Mouse (Mus musculus) lung, postnatal 10 days (tissue): ENCODE data around the gene Tbxa2r.
A peak's percentile ranks its signal among the peaks of the same experiment; 100 is the strongest.

ENCODE experiments used
- DNase-seq: peaks from one replicate; pipeline ENCODE4 v3.0.0; 2021

Tbxa2r gene

GRCm38 (mm10) chr10:81300352-81300907 is 28.1 kb upstream of the Tbxa2r start:
- no peak for DNase-seq

DNA sequence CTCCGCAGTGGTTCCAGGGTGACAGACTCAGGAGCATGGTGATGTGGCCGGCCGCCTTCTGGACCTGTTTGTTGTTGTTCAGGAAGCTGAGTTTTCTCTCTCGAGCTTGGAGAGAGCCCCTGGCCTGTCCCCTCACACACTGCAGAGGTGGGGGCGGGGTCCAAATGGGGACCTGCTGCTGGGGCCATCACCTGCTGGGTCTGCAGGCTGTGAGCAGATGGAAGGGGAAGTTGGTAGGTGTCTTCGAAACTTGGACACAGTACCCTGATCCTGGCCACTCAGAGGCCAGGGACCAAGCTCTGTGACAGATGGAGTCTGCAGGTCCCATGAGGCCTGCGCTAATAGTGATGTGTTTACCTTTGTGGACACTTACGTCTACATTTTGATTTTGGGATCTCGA is 27.2 kb upstream of the Tbxa2r start:
- no peak for DNase-seq

DNA sequence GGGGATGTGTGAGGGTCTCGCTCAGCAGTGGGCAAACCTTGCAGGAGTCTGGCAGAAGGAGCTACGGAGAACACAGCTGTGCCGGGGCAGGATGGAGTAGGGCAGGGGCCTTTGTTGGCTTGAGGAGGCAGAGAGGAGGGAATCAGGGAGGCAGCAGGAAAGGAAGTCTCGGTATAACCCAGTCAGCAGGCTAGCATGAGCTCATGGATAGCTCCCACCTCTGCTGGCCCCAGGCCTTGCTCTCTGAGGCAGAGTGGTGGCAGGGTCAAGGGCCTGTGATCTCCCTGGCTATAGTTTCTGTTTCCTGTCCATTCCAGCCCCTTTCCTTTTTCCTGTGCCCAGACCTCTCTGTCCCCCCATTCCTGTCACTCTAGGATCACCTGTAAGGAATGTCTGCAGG is 26.2 kb upstream of the Tbxa2r start:
- peak; percentile 43 for DNase-seq

DNA sequence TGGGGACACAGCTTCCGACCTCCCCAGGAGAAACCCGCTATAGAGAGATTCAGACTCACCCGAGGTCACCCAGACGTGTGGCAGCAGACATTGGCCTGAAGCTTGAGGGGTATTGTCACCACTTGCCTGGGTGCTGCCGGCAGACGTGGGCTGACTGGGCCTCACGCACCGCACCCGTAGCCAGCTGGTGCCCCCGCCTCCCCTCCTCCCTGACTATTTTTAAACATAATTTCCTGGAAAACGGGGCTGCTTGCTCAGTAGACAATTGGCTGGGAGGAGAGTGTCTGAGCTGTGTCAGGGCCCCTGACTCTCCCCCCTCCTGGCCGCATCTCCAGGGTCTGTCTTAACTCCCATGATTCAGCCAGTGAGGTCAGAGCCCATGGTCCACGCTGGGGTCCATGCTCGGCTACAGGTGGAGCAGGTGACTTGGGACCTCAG is 25.7 kb upstream of the Tbxa2r start:
- DNase-seq = peak; percentile 75

DNA sequence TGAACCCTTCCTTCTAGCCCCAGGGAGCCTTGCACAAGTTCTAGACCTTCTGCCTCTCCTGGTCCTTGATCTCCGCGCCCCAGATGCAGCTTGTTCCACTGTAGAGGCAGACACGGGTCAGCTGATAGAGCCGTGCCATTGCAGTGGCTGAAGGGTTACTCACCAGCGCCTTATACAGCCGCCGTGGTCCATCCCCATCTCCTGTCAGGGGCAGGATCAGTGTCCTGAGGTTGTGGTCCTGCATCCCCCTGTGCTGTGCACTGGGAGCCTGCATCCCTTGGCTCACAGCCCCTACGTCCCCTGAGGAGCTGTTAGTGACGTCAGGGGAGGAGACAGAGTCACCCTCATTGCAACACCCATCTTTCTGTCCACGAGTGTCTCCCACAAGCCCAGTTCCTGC is 25.3 kb upstream of the Tbxa2r start:
- DNase-seq = no peak

DNA sequence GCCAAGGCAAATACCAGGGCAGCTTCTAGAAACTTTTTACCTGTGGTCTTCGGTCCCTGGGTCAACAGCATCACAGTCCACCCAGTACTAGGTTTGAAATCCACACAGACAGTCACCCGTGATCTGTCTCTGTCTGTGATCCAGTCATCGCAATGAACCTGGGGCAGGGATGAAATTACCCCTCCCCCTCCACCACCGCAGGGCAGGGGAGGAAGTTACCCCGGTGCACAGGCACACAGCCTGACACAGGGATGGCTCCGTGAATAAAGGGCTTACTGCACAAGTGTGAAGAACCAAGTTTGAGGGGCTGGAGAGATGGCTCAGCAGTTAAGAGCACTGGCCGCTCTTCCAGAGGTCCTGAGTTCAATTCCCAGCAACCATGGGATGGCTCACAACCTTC is 24.8 kb upstream of the Tbxa2r start:
- no peak for DNase-seq

- peak; percentile 81 for DNase-seq
Observed at GRCm38 (mm10) chr10:81304597-81305238, 23.8 kb upstream of the Tbxa2r start.

GRCm38 (mm10) chr10:81305663-81306062 is 22.9 kb upstream of the Tbxa2r start:
- no peak for DNase-seq

DNA sequence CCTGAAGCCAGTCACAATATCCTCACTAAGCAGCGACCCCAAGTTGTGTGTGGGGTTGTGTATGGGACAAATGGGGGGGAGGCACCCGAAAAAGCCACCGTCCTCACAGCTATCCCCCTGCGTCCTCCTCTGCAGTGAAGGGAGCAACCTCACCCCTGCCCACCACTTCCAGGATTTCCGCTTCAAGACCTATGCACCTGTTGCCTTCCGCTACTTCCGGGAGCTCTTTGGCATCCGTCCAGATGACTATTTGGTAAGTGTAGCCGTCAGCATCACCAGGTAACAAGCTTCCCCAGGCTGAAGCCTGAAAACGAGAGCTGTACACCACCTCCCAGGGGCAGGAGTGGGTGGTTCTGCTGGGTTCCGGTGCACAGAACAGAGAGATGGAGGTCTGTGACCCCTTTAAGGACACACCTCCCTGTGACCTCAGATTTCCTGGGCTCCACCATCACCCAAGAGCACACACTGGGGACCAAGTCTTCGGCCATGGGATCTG is 22.3 kb upstream of the Tbxa2r start:
- no peak for DNase-seq

DNA sequence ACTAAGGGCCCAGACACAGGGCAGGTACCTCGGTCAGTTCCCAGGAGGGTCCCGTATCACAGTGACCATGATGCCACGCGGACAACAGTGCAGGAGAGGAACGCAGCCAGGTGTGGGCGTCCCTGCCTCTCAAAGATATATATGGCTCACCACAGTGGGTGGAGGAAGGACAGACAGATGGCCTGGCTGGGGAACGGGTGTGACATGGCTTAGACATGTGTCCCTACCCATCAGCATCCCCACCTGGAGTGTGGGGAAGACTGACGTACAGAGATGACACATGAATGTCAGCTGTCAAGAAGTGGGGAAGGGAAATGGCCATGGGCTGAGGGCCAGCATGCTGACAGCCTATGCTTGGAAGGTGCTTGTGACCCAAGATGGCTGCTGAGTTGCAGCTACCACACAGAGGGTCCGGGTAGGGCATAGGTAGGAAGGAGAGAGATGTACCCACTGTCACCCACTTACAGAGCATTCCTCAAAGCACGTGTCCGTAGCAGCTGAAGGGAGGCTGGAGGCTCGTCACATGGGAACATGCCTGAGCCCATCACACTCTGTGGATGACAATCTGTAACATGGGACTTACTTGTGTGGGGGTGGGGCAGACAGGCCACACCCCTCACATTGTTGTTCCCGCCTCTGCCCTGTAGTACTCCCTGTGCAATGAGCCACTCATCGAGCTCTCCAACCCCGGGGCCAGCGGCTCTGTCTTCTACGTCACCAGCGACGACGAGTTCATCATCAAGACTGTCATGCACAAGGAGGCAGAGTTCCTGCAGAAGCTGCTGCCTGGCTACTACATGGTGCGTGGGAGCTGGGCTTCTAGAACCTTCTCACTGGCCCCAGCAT is 21.5 kb upstream of the Tbxa2r start:
- no peak for DNase-seq

DNA sequence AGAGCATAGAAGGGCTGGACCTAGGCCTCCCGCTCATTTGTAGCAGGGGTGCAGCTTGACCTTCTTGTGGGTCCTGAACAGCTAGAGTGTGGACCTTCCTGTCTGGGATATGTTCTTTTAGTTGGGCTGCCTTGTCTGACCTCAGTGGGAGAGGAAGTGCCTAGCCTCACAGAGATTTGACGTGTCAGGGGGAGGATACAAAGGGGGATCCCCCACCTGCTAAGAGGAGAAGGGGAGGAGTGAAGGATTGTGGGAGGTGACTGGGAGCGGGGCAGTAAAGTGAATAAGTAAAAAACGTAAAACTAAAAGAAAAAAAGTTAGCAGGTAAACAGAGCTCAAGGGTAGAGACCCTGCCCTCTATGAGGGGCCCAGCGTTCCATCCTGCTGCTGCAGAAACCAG is 19.0 kb upstream of the Tbxa2r start:
- no peak for DNase-seq

DNA sequence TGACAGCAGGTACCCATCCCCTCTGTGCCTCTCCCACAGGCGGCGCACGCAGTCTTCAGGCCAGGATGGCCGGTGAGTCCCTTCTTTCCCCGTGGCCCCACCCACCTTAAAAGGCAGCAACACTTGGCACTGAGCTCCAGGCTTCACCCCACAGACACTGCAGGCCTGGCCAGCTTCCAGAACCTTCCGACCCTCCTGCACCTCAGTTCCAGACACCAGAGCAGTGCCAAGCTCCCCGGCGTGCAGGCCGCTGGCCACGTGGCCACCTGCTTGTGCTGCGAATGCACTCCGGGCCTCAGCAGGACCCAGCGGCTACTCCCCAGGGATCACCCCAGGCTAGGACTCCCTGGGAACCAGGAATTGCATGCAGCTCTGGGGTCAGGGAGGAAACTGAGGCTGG is 14.9 kb upstream of the Tbxa2r start:
- no peak for DNase-seq

GRCm38 (mm10) chr10:81314201-81314600 is 14.3 kb upstream of the Tbxa2r start:
- DNase-seq = no peak

DNA sequence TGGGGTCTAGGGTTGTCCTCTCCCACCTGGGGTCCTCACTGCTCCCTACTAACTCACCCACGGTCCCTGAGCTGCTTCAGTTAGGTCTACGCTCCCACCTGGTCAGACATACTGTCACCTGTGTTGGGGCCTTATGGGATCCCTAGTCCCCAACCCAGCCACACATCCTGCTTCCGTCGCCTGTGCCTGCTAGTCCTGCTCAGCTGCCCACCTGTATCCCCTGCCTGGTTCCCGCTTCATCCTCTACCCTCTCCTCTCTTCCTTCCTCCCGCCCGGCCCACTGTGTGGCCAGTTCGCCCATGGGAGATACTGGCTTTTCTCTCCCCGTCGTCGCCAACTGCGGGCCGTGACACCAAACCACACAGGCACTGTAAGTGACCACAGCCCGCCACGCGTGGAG is 12.9 kb upstream of the Tbxa2r start:
- no peak for DNase-seq

- peak; percentile 64 for DNase-seq
Observed at GRCm38 (mm10) chr10:81316338-81317060, 12.0 kb upstream of the Tbxa2r start.

- DNase-seq = peak; percentile 90
Observed at GRCm38 (mm10) chr10:81317273-81317672, 11.3 kb upstream of the Tbxa2r start.

DNA sequence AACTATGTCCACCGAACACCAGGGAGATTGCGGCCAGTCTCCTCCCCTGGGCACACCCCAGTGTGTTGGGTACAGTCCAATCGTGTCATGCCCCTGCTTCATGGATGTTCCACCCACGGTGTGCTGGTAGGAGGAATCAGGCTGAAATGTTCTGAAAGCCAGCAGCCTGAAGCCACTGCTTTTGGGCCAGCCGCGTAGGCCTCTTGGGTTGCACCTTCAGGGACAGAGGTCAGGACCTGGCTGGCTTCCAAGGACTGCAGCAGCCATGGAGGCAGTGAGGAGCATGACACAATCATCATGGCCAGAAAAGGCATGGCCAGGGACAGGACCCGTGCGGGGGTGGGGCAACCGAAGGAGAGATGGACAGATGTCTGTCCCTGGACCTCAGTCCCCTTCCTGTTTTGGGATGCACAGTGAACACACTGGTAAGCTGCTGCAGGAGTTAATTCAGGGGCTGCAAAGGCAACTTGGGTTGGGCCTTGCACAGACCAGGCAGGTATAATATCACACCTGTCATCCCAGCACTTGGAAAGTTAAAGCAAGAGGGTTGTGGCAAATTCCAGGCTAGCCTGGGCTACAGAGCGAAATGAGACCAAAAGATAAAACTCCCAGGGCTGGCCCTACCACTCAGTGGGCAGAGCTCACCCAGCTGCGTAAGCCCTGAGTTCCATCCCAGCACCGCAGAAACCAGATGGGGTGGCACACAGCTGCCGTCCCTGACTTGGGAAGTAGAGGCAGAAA is 9.8 kb upstream of the Tbxa2r start:
- peak; percentile 62 for DNase-seq

- DNase-seq = peak; percentile 62
Observed at GRCm38 (mm10) chr10:81319330-81319699, 9.2 kb upstream of the Tbxa2r start.

DNA sequence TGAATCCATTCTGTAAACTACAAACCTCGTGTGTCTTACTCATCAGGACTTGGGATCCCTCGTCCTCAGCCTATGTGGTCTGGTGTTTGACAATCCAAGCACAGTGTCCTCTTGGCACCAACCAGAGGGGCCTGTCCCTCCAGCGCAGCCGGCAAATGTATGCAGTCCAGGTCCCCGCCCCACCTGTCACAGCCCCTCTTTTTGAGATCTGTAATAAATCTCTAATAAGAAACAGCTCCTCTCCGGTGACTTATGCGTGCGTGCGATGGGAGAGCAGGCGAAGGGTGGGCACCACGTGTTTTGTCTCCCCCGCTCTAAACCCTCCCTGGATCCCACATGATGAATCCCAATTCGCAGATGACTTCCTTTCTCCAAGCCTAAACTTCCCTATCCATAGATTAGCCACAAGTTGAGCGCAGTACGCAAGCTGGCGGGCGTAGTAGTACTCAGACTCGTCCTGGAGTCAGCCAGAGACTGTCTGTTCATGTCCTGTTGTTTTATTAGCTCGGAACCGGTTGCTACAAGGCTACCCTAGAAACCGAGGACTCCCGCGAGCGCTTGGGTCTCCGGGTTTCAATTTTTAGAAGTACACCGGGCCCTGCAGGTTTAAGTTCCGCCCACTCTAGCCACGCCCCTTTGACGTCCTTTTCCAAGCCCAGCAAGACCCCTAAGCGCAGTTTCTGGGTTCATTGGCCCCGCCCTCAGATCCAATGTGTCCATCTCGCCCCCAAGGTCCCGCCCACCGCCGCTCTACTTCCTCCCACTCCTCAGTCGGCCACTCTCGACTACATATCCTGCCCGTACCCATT is 8.6 kb upstream of the Tbxa2r start:
- DNase-seq = no peak

- DNase-seq = peak; percentile 100
Observed at GRCm38 (mm10) chr10:81320550-81321347, 7.8 kb upstream of the Tbxa2r start, which contains the start of gene Cactin. Gene Cactin, plus strand, starts transcription at chr10:81321103.

DNA sequence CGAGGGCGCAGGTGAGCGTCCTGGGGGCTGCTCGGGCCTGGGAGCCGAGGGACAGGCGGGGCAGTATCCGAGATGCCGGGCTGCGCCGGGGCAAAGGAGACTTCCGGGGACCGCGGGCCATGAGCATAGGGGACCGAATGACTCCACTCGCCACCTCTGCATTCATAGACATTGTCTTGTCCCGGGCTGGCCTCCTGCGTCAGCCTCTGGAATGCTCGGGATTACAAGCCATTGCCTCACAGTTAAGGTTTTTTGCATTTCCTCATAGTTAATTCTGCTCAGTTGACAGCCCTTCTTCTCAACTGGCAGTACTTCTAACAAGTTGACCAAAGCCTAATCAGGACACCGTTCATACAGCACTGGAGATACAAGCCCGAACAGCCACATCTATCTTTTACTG is 7.1 kb upstream of the Tbxa2r start:
- DNase-seq = no peak
